Mouse (Mus musculus): ENCODE results near the gene Gpc6.

DNA sequence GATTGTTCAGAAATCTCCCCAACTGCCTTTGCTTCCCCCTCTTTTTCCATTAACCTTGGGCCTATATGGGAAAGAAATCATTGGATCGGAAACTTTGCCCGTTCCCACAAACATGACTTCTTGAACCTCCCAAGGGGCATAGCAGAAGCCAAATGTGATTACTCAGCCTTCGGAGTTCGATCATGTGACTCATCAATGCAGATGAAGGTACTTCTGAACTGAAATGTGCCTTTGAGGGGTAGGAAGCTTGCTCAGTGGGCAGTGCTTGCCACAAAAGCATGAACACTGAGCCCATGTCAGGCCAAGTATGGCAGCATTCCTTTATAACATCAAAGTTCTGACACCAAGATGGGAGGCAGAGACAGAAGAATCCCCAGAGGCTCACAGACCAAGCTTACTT, 983.9 kb downstream of the Gpc6 start:
- TF ChIP-seq CTCF (IDR thresholded peaks at IDR 0.05; ENCODE audit: borderline replicate concordance, insufficient read depth, low read length) (no peak), POLR2A (IDR thresholded peaks at IDR 0.05; ENCODE audit: low read depth, low read length) (no peak)
